ENCODE assay signal across 26 mouse cellular contexts in genomic region chr2:140342394-140342793, GRCm38 (mm10). TPM values are rescaled to one million over a fixed set of nuclear protein-coding genes. Genes with fewer than 3 reads are reported as not detected.
"Had no signal": no experiment of that assay in that cellular context is flagged by ENCODE, and none has a peak within 500 bp of the region (broad histone marks: within the 10 kb centered on the region; RNA-seq: fewer than 3 reads in every experiment).

No protein-coding gene starts in this region.

- H3K4me2 ChIP-seq: lung, embryonic 14.5 days; midbrain, embryonic 12.5 days; neural tube, embryonic 13.5 days; neural tube, embryonic 15.5 days had no signal

- H3K27me3 ChIP-seq: midbrain, embryonic 12.5 days; neural tube, embryonic 13.5 days; neural tube, embryonic 15.5 days had no signal

- H3K4me1 ChIP-seq: midbrain, embryonic 10.5 days; midbrain, embryonic 12.5 days; neural tube, embryonic 13.5 days; neural tube, embryonic 15.5 days had no signal

- DNase-seq: lung, adult 18-20 months; lung, embryonic 14.5 days; lung, postnatal 10 days; lung, postnatal 4 days; midbrain, embryonic 14.5 days; retina, postnatal 1 day; right cerebral cortex, adult 18-20 months; right cerebral cortex, postnatal 25 days; right cerebral cortex, postnatal 4 days; spleen, adult 18-20 months; thymus, adult 18-20 months; thymus, postnatal 14 days; thymus, postnatal 36 days had no signal

- ATAC-seq: midbrain, embryonic 16.5 days had no signal

- H3K4me3 ChIP-seq: midbrain, embryonic 10.5 days; midbrain, embryonic 12.5 days; myocyte; neural tube, embryonic 13.5 days; neural tube, embryonic 15.5 days had no signal

- H3K9me3 ChIP-seq: midbrain, embryonic 10.5 days; midbrain, embryonic 12.5 days; neural tube, embryonic 13.5 days; neural tube, embryonic 15.5 days had no signal

- H3K27ac ChIP-seq: midbrain, embryonic 10.5 days; midbrain, embryonic 12.5 days; neural tube, embryonic 13.5 days; neural tube, embryonic 15.5 days had no signal

- H3K9ac ChIP-seq: lung, embryonic 14.5 days; midbrain, embryonic 12.5 days; neural tube, embryonic 13.5 days; neural tube, embryonic 15.5 days had no signal

- H3K36me3 ChIP-seq: midbrain, embryonic 10.5 days; midbrain, embryonic 12.5 days; neural tube, embryonic 13.5 days; neural tube, embryonic 15.5 days had no signal

RNA-seq across cellular contexts. Expression of gene Sel1l2, which starts 47.1 kb away (rescaled TPM):
- total RNA-seq: megakaryocyte, adult 5-6 weeks; megakaryocyte-erythroid progenitor cell, adult 5-6 weeks had no signal
- polyA plus RNA-seq: lung, embryonic 14.5 days; lung, embryonic 16.5 days; midbrain, embryonic 10.5 days; midbrain, embryonic 12.5 days; midbrain, embryonic 14.5 days; midbrain, embryonic 16.5 days; myocyte; neural tube, embryonic 11.5 days; neural tube, embryonic 13.5 days; neural tube, embryonic 15.5 days; small intestine, adult 2 months; stomach, embryonic 14.5 days; stomach, embryonic 16.5 days had no signal
